Mouse (Mus musculus) frontal cortex, postnatal 36 days (tissue): Measurements from ENCODE around the gene Abhd12.
A peak's percentile ranks its signal among the peaks of the same experiment; 100 is the strongest.

Experiments used
- DNase-seq, 2 experiments: peaks; one replicate each; pipeline ENCODE4 v3.0.0; 2022; ENCODE audit warnings: low spot score in 2 of 2

Abhd12 gene

GRCm38 (mm10) chr2:150808812-150809211 is 95.7 kb downstream of the Abhd12 start:
- no peak for DNase-seq

DNA sequence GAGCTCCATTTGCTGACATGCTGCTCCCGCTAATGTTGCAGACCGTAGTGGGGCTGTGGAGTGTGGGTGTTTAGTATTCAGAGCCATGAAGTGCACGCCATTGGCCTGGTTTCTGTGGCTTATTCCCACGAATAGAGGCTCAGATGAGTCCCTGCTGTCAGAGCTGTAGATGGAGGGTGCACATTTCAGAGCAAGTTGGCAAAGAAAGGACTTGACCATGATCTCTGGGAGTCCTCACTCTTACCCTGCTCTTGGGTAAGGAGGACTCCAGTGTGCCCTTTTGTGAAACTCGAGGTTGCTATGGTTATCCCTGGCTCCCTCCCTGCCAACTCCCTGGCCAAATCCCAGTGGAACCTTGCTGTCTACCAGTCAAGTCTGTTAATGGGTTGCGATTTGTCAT is 96.2 kb downstream of the Abhd12 start:
- DNase-seq, result no peak

- DNase-seq, result peak in 1 of 2 experiments; percentile 36
Observed at GRCm38 (mm10) chr2:150803035-150803434, 101.5 kb downstream of the Abhd12 start.

DNA sequence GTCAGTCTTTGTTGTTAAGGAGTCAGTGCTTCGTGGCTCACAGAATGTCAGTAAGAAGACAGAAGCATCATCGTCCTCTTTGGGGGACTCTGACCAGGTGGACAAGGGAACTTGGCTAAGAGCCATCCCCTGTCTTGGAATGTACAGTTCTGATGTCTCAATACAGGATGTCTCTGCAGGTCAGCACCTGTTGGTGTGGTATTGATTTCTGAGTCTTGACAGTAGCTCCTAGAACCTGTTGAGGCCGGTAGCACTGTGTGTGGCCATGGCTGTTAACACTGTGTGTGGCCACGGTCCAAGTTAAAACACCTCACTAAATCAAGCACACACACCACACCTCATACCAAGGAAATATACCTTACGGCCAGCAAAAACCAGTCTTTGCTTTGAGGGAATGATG is 103.9 kb downstream of the Abhd12 start:
- DNase-seq, result no peak

- DNase-seq, result no peak
Observed at GRCm38 (mm10) chr2:150798084-150798483, 106.5 kb downstream of the Abhd12 start.

DNA sequence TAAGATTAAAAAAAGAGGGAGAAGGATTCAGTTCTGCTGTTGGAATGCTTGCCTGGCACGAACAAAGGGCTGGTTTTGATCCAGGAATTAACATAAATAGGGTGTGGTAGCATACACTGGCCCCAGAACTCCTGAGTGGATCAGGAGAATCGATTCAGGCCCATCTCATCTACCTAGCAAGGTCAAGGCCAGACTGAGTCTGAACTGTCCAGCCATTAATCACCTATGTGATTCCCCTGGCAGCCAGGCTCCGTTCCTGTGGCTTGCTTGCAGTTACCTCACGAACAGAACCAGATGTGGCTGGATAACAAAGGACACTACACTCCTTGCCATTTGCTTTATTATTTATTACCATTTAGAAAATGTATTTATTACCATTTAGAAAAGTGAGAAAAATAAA is 111.2 kb downstream of the Abhd12 start:
- no peak for DNase-seq

GRCm38 (mm10) chr2:150788768-150789550 is 115.6 kb downstream of the Abhd12 start:
- DNase-seq, result peak; percentile 66 to 86

DNA sequence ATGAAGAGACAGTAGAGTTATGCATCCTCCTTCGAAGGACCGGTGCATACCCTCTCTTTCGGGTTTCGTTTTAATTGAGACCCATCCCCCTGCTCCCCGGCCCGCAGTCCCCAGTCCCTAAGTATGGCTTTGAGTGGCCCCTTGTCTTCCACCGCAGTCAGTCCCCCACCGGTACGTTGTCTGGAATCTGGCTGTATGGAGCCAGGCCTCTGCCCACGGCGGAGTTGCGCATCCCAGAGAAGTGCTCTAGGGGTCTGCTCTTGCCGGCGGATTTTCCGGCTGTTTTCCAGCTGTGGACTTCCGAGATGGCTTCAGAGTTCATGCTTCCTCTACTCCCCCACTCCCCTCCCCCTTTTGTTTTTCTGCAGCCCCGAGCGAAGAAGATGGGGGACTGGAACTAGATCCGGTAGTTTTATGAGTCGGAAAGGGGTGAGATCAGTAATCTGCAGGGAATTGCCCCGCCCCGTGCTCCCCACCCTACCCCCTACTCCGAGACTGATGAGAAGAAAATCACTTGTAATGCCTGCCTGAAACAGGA is 117.2 kb downstream of the Abhd12 start:
- no peak for DNase-seq

GRCm38 (mm10) chr2:150786251-150787180 is 118.0 kb downstream of the Abhd12 start, which contains the start of gene Pygb:
TSS of gene Pygb (plus strand) at chr2:150786735.
- DNase-seq, result peak; percentile 84

- DNase-seq, result no peak
Observed at GRCm38 (mm10) chr2:150782801-150783200, 121.7 kb downstream of the Abhd12 start.
